Mouse (Mus musculus): ENCODE results near the gene Cwc25.
"Not testable (repeated sequence)": the region's sequence is repeated elsewhere in the genome, so short reads cannot be mapped to it uniquely, and the experiment has no call there.

- TF ChIP-seq CEBPB (IDR thresholded peaks at IDR 0.05; ENCODE audit: low read depth); CTCF (IDR thresholded peaks at IDR 0.05; ENCODE audit: control insufficient read depth, insufficient read depth, insufficient read length); FOSL1 (IDR thresholded peaks at IDR 0.05; ENCODE audit: insufficient read depth, low read length, poor library complexity, severe bottlenecking); USF1 (IDR thresholded peaks at IDR 0.05; ENCODE audit: low read depth); MYOG (IDR thresholded peaks at IDR 0.05; ENCODE audit: control insufficient read depth, extremely low read depth, insufficient read length): not testable (repeated sequence)
These were observed 31.5 kb downstream of the Cwc25 start for GRCm38 (mm10) chr11:97734810-97735209.

Measured in C2C12 (cell line).